Mouse (Mus musculus): ENCODE results near the gene Fgr. TPM values are rescaled to one million over a fixed set of nuclear protein-coding genes. Genes with fewer than 3 reads are reported as not detected.
"Not testable (repeated sequence)": the region's sequence is repeated elsewhere in the genome, so short reads cannot be mapped to it uniquely, and the experiment has no call there.

Fgr gene
- polyA plus RNA-seq, 1 experiment from 2014 or later, result 0.15 TPM

DNA sequence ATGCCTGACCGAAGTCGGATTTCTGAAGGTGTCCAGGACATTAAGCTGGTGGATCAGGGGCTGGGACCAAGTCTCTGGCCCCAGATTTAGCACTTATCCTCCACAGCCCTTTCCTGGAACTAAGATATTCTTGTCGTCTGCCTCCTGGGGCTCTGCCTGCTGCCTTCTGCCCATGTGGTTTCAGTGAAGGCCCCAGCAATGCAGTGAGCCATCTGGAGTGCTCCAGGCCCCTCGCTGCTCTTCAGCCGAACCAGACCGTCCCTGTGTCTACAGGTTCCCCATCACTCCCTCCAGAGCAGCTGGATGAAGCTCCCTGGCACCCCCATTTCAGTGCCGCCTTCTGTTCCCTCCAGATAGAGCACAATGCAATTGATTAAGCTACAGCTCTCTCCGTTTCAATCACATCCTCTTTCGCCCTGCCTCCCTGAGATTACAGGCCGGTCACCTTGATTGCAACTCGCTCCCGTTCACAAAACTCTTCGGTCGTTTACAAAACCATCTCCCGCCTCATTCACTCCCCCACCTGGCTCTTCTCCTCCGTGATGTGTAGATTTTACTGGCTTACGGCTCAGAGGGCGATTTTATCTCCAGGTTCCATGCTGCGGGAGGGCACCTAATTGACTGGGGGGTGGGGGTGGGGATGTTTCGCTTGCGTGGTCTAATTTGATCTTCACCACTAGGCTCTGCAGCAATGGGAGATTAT, 29.6 kb downstream of the Fgr start:
- DNase-seq (ENCODE audit: low spot score) (no peak), ATAC-seq (ENCODE audit: low FRiP score, low TSS enrichment) (no peak)
- no peak overlapping the region for H3K4me3 ChIP-seq (ENCODE audit: low read depth, low read length)
- no peak overlapping the region for H3K27ac ChIP-seq (replicated peaks)
- H3K9me3 ChIP-seq (ENCODE audit: control insufficient read depth, low read length), result no peaks in the 10 kb centered on the region
- no peak for TF ChIP-seq EP300 (optimal IDR thresholded peaks at IDR 0.05)
- TF ChIP-seq CTCF (IDR thresholded peaks at IDR 0.05; ENCODE audit: low read depth), result no peak
- 56% methylated on average over 21 of the region's 21 CpGs for WGBS
- H3K4me2 ChIP-seq (replicated peaks; ENCODE audit: low read depth), result no peak overlapping the region
- H3K9ac ChIP-seq (ENCODE audit: low read length), result peak overlapping the region; percentile 8; the same call in 1 of the 2 replicates
- H3K36me3 ChIP-seq (ENCODE audit: control insufficient read depth, insufficient read depth, low read length), result no peaks in the 10 kb centered on the region
- 0 out of 2 replicates have a peak, but pooled peaks cover 3% of the 10 kb centered on the region for H3K4me1 ChIP-seq (replicated peaks; ENCODE audit: control insufficient read depth, insufficient read depth)
- no peaks in the 10 kb centered on the region for H3K27me3 ChIP-seq (ENCODE audit: control insufficient read depth, insufficient read depth, low read length)

DNA sequence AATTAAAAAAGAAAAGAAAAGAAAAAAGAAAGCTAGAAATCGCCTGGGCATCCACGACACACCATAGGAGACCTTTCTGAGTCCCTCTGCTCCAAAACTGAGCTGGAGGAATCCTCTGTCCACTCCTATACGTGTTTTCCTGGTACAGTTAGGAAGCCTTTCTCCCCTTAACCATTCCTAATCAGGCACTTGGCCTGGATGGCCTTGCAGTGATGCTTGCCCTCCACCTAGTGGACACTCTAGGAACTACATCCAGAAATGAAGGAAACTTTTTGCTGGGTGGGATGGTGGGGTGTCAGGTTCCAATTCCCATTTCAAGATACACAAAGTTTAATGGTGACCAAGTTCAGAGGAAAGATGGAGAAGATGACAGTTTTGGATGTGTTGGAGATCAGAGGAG, 31.3 kb downstream of the Fgr start:
- ATAC-seq (ENCODE audit: low FRiP score, low TSS enrichment) (peak; percentile 22; the same call in 1 of the 2 replicates), DNase-seq (ENCODE audit: low spot score) (peak; percentile 65)
- no peak overlapping the region for H3K4me2 ChIP-seq (replicated peaks; ENCODE audit: low read depth)
- no peak overlapping the region for H3K27ac ChIP-seq (replicated peaks)
- no peaks in the 10 kb centered on the region for H3K36me3 ChIP-seq (ENCODE audit: control insufficient read depth, insufficient read depth, low read length)
- 5% methylated on average over 3 of the region's 3 CpGs for WGBS
- TF ChIP-seq EP300 (optimal IDR thresholded peaks at IDR 0.05) (no peak), CTCF (IDR thresholded peaks at IDR 0.05; ENCODE audit: low read depth) (peak; percentile 100)
- H3K4me1 ChIP-seq (replicated peaks; ENCODE audit: control insufficient read depth, insufficient read depth), result 0 out of 2 replicates have a peak, but pooled peaks cover 3% of the 10 kb centered on the region
- no peak overlapping the region for H3K4me3 ChIP-seq (ENCODE audit: low read depth, low read length)
- H3K27me3 ChIP-seq (ENCODE audit: control insufficient read depth, insufficient read depth, low read length), result no peaks in the 10 kb centered on the region
- no peak overlapping the region for H3K9ac ChIP-seq (ENCODE audit: low read length)
- H3K9me3 ChIP-seq (ENCODE audit: control insufficient read depth, low read length), result no peaks in the 10 kb centered on the region

DNA sequence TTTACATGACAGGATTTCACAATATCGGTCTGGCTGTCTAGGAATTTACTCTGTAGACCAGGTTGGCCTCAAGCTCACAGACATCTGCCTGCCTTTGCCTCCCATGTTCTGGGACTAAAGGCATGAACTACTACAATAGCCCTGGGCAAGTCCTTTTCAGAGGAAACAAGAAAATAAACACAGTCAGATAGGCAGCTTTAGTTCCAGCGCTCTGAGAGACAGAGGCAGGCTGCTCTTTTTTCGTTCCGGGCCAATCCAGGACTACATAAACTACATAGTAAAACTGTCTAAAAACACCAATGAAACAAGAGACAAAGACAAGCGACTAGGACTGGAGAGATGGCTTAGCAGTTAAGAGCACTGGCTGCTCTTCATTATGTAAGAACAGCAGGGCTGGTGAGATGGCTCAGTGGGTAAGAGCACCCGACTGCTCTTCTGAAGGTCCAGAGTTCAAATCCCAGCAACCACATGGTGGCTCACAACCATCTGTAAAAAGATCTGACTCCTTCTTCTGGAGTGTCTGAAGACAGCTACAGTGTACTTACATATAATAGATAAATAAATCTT, 32.1 kb downstream of the Fgr start:
- ATAC-seq (ENCODE audit: low FRiP score, low TSS enrichment); DNase-seq (ENCODE audit: low spot score): not testable (repeated sequence)
- WGBS, result 49% methylated on average over 6 of the region's 6 CpGs

DNA sequence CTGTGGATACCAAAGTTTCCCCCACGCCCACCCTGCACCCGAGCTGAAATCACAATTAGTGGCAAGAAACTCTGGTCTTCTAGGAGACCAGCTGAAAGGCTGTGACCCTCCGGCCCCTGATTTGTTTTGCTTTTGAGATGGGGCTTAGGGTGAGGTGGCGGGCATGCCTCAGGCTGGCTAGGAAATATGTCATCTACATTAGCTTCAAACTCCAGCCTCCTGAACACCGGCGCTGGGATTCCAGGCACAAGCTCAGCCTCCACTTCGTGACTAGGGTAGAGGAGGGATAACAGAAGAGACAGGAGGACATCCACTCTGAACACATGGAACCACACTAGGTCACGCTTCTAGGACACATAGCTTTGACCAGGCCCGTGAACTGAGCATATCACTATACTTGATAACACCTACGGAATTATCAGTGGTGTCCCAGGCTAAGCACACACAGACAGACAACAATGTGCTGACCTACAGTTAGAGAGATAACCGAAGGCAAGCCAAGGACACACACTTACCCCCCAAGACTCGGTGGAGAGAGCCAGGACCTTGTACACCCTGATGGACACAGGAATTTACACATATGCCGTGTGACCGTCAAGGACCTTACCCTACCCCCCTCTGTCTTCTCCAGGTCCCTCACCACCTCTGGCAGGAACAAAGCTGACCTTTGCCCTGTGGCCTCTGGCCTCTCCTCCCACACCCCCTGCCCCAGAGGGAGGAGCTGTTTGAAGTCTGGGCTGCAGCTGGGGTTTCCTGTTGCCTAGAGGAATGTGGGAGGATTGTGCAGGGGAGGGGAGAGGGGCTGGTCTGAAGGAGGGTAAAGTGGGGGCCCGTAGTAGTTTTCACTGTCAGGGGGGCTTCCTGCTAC, 33.9 kb downstream of the Fgr start:
- WGBS, result 37% methylated on average over 15 of the region's 15 CpGs
- Histone ChIP-seq H3K27ac (replicated peaks) (no peak overlapping the region), H3K4me1 (replicated peaks; ENCODE audit: control insufficient read depth, insufficient read depth) (0 out of 2 replicates have a peak, but pooled peaks cover 6% of the 10 kb centered on the region), H3K27me3 (ENCODE audit: control insufficient read depth, insufficient read depth, low read length) (no peaks in the 10 kb centered on the region), H3K4me2 (replicated peaks; ENCODE audit: low read depth) (no peak overlapping the region), H3K4me3 (ENCODE audit: low read depth, low read length) (no peak overlapping the region), H3K36me3 (ENCODE audit: control insufficient read depth, insufficient read depth, low read length) (no peaks in the 10 kb centered on the region), H3K9me3 (ENCODE audit: control insufficient read depth, low read length) (no peaks in the 10 kb centered on the region), H3K9ac (ENCODE audit: low read length) (no peak overlapping the region)
- no peak for TF ChIP-seq CTCF (IDR thresholded peaks at IDR 0.05; ENCODE audit: low read depth)
- no peak for TF ChIP-seq EP300 (optimal IDR thresholded peaks at IDR 0.05)
- no peak for DNase-seq (ENCODE audit: low spot score)
- no peak for ATAC-seq (ENCODE audit: low FRiP score, low TSS enrichment)

More for the DNA sequence above, 32.1 kb downstream of the Fgr start:
- not testable (repeated sequence) for H3K4me3 ChIP-seq (ENCODE audit: low read depth, low read length); H3K4me2 ChIP-seq (replicated peaks; ENCODE audit: low read depth); H3K4me1 ChIP-seq (replicated peaks; ENCODE audit: control insufficient read depth, insufficient read depth); H3K9ac ChIP-seq (ENCODE audit: low read length); H3K27me3 ChIP-seq (ENCODE audit: control insufficient read depth, insufficient read depth, low read length); H3K9me3 ChIP-seq (ENCODE audit: control insufficient read depth, low read length); H3K36me3 ChIP-seq (ENCODE audit: control insufficient read depth, insufficient read depth, low read length); H3K27ac ChIP-seq (replicated peaks)

DNA sequence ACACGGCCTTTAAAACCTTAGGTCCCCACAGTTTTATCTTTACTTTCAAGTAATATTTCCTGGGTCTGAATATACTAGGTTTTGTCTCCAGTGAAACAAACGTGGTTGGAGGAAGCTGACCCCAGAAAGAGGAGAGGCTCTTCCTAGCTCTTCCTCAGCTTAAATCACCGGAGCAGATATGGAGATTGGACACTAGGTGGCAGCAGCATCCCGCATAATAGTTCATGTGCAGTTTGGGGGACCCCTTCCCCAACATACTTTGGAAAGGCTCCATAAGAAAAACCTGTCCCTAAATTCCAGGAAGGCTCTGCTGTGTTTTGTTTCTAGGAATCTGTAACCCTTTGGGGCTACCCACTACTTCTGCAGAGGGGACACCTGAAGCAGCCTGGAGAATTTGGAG, 35.2 kb downstream of the Fgr start:
- 0% methylated on average over 4 of the region's 4 CpGs for WGBS
- H3K4me2 ChIP-seq (replicated peaks; ENCODE audit: low read depth), result no peak overlapping the region
- H3K9ac ChIP-seq (ENCODE audit: low read length), result no peak overlapping the region
- no peak overlapping the region for H3K27ac ChIP-seq (replicated peaks)
- H3K4me1 ChIP-seq (replicated peaks; ENCODE audit: control insufficient read depth, insufficient read depth), result peaks cover 11% of the 10 kb centered on the region
- no peaks in the 10 kb centered on the region for H3K9me3 ChIP-seq (ENCODE audit: control insufficient read depth, low read length)
- peak; percentile 91 for TF ChIP-seq CTCF (IDR thresholded peaks at IDR 0.05; ENCODE audit: low read depth)
- TF ChIP-seq EP300 (optimal IDR thresholded peaks at IDR 0.05), result no peak
- H3K4me3 ChIP-seq (ENCODE audit: low read depth, low read length), result no peak overlapping the region
- H3K36me3 ChIP-seq (ENCODE audit: control insufficient read depth, insufficient read depth, low read length), result no peaks in the 10 kb centered on the region
- DNase-seq (ENCODE audit: low spot score) (peak; percentile 49), ATAC-seq (ENCODE audit: low FRiP score, low TSS enrichment) (no peak)
- H3K27me3 ChIP-seq (ENCODE audit: control insufficient read depth, insufficient read depth, low read length), result no peaks in the 10 kb centered on the region
